Mouse (Mus musculus) brain, embryonic 14.5 days (tissue): ENCODE measurements around the gene Frmd4b. TPM values are rescaled to one million over a fixed set of nuclear protein-coding genes. Genes with fewer than 3 reads are reported as not detected.

Experiments used
- DNase-seq: peaks from one replicate; pipeline ENCODE4 v3.0.0-alpha.2; 2011; ENCODE audit warnings: low read depth
- CTCF ChIP-seq: fragments of 200-500 bp; IDR thresholded peaks from 2 replicates; pipeline ENCODE4 v1.5.1; 2012; ENCODE audit warnings: inconsistent platforms, mild to moderate bottlenecking, moderate library complexity, borderline replicate concordance; ENCODE audit not compliant: insufficient read depth, insufficient read length; ENCODE audit errors: extremely low read depth
- POLR2A ChIP-seq: fragments of 200-500 bp; IDR thresholded peaks from 2 replicates; pipeline ENCODE4 v1.6.1; 2012; ENCODE audit warnings: mild to moderate bottlenecking, inconsistent platforms, borderline replicate concordance; ENCODE audit not compliant: poor library complexity, insufficient read depth, insufficient read length, severe bottlenecking; ENCODE audit errors: extremely low read depth
- polyA plus RNA-seq: library from polyadenylated mRNA; depleted of rRNA; stranded (reverse); fragments of >200 nt; gene quantifications from 2 replicates; pipeline ENCODE4 v1.2.3, GENCODE M21; 2012

Frmd4b gene
- polyA plus RNA-seq, 1 experiment = 32.7 TPM

GRCm38 (mm10) chr6:97323951-97324350, 293.4 kb downstream of the Frmd4b start:
- no peak for TF ChIP-seq CTCF
- no peak for TF ChIP-seq POLR2A
- DNase-seq = no peak

- no peak for DNase-seq
- TF ChIP-seq CTCF = no peak
- no peak for TF ChIP-seq POLR2A
Observed at GRCm38 (mm10) chr6:97322126-97322525, 295.2 kb downstream of the Frmd4b start.

GRCm38 (mm10) chr6:97321156-97321555, 296.2 kb downstream of the Frmd4b start:
- no peak for DNase-seq
- TF ChIP-seq POLR2A (no peak), CTCF (no peak)

- no peak for DNase-seq
- TF ChIP-seq CTCF (no peak), POLR2A (no peak)
Observed at GRCm38 (mm10) chr6:97319081-97319480, 298.3 kb downstream of the Frmd4b start.

GRCm38 (mm10) chr6:97317956-97318355, 299.4 kb downstream of the Frmd4b start:
- no peak for TF ChIP-seq CTCF
- no peak for TF ChIP-seq POLR2A
- DNase-seq = no peak

- DNase-seq = no peak
- TF ChIP-seq CTCF = no peak
- TF ChIP-seq POLR2A = no peak
Observed at GRCm38 (mm10) chr6:97316716-97317115, 300.6 kb downstream of the Frmd4b start.

GRCm38 (mm10) chr6:97315311-97315710, 302.0 kb downstream of the Frmd4b start:
- TF ChIP-seq POLR2A = no peak
- TF ChIP-seq CTCF = no peak
- DNase-seq = no peak

GRCm38 (mm10) chr6:97312545-97312939, 304.8 kb downstream of the Frmd4b start:
- no peak for DNase-seq
- TF ChIP-seq CTCF = no peak

GRCm38 (mm10) chr6:97311599-97312544, 305.5 kb downstream of the Frmd4b start:
- DNase-seq = peak; percentile 83
- TF ChIP-seq POLR2A (no peak), CTCF (no peak)

- TF ChIP-seq POLR2A (no peak), CTCF (no peak)
- DNase-seq = no peak
Observed at GRCm38 (mm10) chr6:97310901-97311331, 306.4 kb downstream of the Frmd4b start.

- no peak for DNase-seq
- TF ChIP-seq CTCF (no peak), POLR2A (no peak)
Observed at GRCm38 (mm10) chr6:97309161-97309560, 308.2 kb downstream of the Frmd4b start.

GRCm38 (mm10) chr6:97308562-97308961, 308.8 kb downstream of the Frmd4b start:
- no peak for TF ChIP-seq CTCF
- TF ChIP-seq POLR2A = no peak
- no peak for DNase-seq

GRCm38 (mm10) chr6:97307231-97307630, 310.1 kb downstream of the Frmd4b start:
- TF ChIP-seq CTCF (no peak), POLR2A (no peak)
- no peak for DNase-seq

- no peak for DNase-seq
- TF ChIP-seq CTCF = no peak
Observed at GRCm38 (mm10) chr6:97306351-97306750, 311.0 kb downstream of the Frmd4b start.
